Mouse (Mus musculus) heart, postnatal 10 days (tissue): ENCODE results near the gene Pax6. TPM values are rescaled to one million over a fixed set of nuclear protein-coding genes. Genes with fewer than 3 reads are reported as not detected.

Experiments used
- DNase-seq, 2 experiments: peaks; one replicate each; pipeline ENCODE4 v3.0.0; 2021
- intact Hi-C: fragments of 180-260 bp; cut with DNase I; formaldehyde crosslinking; loops from one replicate; pipeline ENCODE4 v1.15.1; 2025
- total RNA-seq, 2 experiments: library from RNA; stranded (reverse); gene quantifications; 2 replicates each; pipeline ENCODE4 v1.2.3; 2021

The Pax6 gene
- not detected for total RNA-seq

- intact Hi-C loops: no loop called here
- no peak for DNase-seq
Observed at GRCm38 (mm10) chr2:105668271-105669270, at the start of gene Pax6. Pax6 (plus strand) TSS chr2:105668900.

GRCm38 (mm10) chr2:105648933-105649332 lies 19.8 kb upstream of the Pax6 start:
- no peak for DNase-seq
- intact Hi-C loops: no loop called here

GRCm38 (mm10) chr2:105656456-105656855 lies 12.2 kb upstream of the Pax6 start:
- no peak for DNase-seq
- intact Hi-C loops: no loop called here

DNA sequence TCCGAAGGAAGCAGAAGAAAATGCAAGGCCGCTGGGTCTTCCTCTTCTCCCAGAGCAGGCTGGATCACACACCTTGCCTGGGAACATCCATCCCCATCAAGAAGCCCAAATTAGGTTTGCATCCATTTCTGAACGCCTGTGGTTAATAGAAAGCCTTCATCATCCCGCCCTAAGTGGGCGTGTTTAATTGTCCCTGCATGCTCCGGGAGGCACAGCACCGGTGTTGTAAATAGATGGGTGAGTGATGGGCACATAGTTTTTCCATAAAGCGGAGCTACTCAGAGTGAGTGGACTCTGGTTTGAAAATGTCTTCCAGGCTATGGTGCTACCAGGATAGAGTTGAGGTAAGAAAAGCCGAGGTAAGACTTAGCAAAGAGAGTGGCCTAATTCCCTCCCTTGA lies 9.3 kb upstream of the Pax6 start:
- intact Hi-C loops: no loop called here
- no peak for DNase-seq

GRCm38 (mm10) chr2:105659926-105660873 lies 8.5 kb upstream of the Pax6 start:
- no peak for DNase-seq
- intact Hi-C loops: no loop called here

- no peak for DNase-seq
- intact Hi-C loops: no loop called here
Observed at GRCm38 (mm10) chr2:105660874-105661622, 7.7 kb upstream of the Pax6 start.

DNA sequence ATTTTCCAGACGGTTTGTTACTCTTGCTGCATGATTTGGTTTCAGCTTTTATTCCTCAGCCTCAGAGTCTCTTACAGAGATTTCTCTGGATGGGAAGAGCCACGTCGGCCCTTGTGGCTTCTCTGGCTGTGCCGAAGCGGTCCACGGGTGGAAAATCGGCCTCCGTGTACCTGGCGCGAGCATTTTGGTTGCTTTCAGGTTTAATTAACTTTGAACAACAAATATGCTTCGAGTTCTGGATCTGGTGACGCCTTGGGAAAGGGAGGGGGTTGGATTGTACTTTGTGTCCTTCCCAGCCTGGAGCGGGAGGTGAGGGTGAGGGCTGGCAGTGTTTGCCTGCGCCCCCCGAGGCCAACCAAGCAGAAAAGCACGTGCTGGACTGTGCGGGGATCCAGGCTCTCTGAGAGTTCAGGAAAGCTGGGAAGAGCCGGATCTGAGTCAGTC lies 7.1 kb upstream of the Pax6 start:
- intact Hi-C loops: no loop called here
- DNase-seq: no peak

DNA sequence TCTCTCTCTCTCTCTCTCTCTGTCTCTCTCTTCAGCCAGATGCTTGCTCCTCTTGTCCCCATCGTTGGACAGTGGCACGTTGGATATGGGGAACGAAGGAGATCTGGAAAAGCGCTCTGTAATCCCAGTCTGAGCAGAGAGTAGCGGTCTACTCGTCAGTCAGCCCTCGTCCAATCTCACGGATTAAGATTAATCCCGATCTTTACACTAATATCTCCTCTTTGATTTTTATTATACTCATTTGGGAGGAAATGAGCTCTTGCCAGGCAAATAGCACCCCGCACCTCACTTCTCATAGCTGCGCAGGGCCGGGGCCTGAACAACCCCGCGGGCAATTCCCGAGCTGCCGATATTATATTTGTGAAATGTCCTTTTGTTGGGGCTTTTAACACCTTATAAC lies 6.6 kb upstream of the Pax6 start:
- DNase-seq: no peak
- intact Hi-C loops: no loop called here

DNA sequence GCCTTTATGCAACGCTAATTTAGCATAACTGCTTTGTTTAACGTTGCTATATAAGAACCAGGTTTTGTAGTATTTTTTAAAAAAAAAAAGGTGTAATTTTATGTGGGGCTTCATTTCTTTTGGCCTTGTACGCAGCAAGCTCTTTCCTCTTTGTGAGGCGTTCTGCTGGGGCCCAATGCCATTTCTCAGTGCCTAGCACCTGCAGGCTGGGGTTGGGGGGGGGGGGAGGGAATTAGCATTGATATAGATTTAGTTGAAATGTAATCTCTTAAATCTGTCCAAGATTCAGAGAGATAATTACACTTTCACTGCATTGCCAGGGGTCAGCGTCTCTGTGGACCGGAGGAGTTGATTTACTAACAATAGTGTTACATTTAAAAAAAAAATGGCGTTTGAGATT lies 6.1 kb upstream of the Pax6 start:
- intact Hi-C loops: no loop called here

DNA sequence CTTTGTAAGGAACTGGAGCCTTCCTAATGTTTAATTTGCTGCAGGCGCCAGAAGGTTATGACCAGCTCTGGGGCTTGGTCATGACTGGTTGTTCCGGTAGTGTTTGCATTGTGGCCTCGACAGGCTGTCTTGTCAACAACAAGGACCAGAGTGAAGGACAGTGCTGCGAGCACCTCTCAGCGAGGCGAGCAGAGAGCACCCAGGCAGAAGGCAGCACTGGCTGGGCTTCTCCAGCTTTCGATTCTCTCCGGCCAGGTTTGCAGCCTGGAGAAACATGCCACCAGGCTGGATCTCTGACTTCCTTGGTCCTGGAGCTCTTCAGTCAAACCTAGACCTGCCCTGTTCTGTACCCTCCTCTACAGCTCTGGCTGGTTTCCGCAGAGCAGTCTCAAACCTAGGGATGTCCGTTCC lies 5.6 kb upstream of the Pax6 start:
- DNase-seq: no peak
- intact Hi-C loops: no loop called here

More for the DNA sequence above, 6.1 kb upstream of the Pax6 start:
- DNase-seq: no peak

DNA sequence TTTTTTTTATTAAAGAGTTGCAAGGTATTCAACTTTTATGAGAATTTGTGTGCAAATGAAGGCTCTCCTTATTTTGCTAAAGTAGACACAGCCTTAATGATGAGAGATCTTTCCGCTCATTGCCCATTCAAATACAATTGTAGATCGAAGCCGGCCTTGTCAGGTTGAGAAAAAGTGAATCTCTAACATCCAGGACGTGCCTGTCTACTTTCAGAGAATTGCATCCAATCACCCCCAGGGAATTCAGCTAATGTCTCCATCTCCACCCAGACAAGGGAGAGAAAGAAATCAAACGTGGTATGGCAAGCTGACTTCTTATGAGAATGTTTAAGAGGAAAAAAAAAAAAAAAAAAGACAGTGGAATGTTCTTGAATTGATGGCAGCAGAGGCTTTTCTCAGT lies 3.7 kb upstream of the Pax6 start:
- intact Hi-C loops: no loop called here
- no peak for DNase-seq

DNA sequence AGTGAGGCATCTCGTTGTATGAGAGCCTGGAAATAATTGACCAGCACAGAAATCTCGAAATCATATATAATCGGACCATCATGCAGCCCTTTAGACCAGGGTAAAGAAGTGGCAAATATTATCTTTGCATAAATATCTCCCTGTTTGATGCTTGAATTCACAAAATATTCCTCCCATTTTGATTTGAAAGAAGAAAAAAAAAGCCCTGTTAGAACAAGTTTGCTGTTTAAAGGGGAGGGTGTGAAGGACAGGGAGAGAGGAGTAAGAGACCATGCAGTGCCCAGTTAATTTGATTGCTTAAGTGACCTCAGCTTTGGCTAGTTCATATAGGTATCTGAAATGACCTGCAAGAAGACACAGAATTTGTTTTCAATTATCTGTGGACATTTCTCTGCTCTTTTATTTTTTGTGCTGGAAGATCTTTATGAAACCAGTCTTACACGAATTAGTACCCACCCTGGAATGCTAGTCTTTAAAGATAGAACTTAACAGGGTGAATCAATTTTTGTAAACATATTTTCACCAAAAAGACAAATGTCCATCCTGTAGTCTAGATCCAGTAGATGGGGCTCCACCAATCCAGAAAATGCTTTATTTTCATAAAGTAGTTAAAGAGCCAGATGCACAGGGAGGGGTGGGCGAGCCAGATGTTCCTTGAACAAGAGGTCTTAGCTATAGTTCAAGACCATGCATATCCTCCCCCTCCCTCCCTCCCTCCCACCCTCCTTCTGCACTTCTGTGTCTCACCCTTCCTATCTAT lies 3.0 kb upstream of the Pax6 start:
- intact Hi-C loops: no loop called here
- no peak for DNase-seq

DNA sequence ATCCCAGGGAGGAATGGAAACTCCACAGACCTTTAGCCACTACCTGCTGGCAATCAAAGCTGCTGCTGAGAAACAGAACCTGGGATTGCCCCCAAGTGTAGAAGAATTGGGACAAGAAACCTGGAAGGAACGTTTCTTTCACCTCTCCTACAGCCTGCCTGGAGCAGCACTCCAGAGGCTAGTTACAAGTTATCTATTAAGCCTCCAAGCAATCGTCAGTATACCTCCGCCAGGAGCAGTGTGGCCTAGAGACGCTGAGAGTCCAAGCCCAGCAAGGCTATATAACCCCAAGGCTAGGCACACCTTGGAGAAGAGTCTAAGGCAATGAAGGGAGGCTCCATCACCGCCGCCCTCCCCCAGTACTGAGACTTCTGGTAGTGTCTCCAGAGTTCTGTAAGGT lies 2.4 kb upstream of the Pax6 start:
- no peak for DNase-seq
- intact Hi-C loops: no loop called here

DNA sequence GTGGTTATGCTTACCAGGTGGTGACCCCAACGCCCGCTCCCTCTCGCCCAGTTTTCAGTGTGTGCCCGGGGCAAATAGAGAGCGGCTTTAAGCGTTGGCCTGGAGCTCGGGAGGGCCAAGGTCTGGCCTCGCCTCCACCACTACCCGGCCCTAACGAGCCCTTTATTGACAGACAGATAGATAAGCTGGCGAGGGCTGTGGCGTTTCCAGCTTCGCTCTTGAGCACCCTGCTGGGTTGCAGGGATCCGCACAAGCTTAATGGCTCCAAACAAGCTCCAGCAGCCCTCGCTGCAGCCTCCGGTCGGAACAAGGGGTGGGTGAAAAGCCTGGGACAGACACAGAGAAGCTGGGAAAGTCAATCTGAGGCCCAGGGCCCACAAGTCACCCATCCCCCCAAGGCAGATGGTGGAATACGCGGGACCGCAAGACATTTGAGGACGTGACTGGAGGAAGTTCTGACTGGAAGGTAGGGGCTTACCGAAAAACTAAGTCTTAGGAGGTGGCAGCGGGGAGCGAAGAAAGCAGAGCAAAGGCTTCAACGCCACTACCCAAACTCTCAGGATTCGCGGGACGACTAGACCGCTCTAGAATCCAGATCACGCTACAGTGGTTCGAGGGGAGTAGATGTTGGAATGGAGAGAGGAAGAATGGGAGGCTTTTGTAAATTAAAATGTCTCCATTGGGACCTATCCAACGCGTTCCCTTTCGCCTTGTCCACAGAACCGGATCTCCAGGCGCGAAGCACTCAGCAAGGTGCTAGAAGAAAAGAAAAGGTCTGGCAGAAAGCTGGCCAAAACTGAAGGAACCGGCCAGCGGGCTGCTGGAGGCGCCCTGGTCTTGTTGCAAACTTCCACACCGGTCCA lies 1.7 kb upstream of the Pax6 start:
- intact Hi-C loops: no loop called here
- no peak for DNase-seq

DNA sequence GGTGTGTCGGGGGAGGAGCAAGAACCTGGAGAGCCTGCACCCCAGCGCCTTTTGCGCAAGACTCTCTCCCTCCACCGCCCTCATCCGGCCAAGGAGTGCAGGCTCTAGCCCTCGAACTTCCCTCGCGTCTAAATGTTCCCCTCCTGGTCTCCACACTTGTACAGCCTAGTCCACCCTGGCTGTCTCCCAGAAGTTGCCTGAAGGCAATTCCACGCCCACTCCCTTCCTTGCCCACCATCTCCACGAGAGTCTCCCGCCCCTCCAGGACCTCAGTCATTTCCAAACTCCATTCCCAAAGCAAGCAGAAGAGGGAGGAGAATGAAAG lies 1.1 kb upstream of the Pax6 start:
- no peak for DNase-seq
- intact Hi-C loops: no loop called here

- no peak for DNase-seq
- intact Hi-C loops: no loop called here
Observed at GRCm38 (mm10) chr2:105669371-105669861, 716 bp downstream of the Pax6 start.

- intact Hi-C loops: loop anchor here (10.0 kb wide), 1 partner anchor 545 kb away; the partner anchor contains the start of gene Wt1
Observed at GRCm38 (mm10) chr2:105669881-105670730, 1.4 kb downstream of the Pax6 start.

GRCm38 (mm10) chr2:105670731-105671095 lies 2.0 kb downstream of the Pax6 start:
- intact Hi-C loops: loop anchor here (10.0 kb wide), 1 partner anchor 546 kb away; the partner anchor contains the start of gene Wt1
- no peak for DNase-seq

More at GRCm38 (mm10) chr2:105669881-105670730, 1.4 kb downstream of the Pax6 start:
- no peak for DNase-seq
